Mouse (Mus musculus): Measurements from ENCODE around the gene Fcgr1.
A peak's percentile ranks its signal among the peaks of the same experiment; 100 is the strongest.
"Not testable (repeated sequence)": the region's sequence is repeated elsewhere in the genome, so short reads cannot be mapped to it uniquely, and the experiment has no call there.

Fcgr1 gene

DNA sequence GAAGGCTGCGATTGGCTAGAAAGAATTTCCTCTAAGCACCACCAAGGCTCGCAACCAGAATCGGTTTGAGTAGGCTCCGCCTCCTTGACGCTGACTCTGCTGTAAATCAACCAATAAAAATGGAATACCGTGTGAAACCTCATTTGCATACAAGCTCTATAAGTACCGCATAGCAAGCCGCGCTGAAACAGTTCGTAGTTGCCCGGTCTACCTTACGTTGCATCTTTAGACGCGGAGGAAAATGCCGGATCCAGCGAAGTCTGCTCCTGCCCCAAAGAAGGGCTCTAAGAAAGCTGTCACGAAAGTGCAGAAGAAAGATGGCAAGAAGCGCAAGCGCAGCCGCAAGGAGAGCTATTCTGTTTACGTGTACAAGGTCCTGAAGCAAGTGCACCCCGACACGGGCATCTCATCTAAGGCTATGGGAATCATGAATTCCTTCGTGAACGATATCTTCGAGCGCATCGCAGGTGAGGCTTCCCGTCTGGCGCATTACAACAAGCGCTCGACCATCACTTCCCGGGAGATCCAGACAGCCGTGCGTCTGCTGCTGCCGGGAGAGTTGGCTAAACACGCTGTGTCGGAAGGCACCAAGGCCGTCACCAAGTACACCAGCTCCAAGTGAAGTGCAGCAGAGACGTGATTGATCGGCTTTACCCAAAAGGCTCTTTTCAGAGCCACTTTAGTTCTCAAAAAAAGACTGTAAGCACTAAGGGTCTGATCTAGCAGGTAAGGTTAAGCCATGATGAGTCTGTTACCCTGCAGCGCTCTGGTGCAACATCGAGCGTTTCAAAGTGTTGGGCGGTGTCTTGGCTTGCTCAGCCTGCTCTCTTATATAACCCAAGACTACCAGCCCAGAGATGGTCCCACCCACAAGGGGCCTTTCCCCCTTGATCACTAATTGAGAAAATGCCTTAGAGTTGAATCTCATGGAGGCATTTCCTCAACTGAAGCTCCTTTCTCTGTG is 24.0 kb downstream of the Fcgr1 start, which contains the start of gene Hist2h2bb:
Gene Hist2h2bb, plus strand, starts transcription at position 242 of the 964 bp plus-strand sequence.
- DNase-seq (ENCODE audit: low spot score), result peak; percentile 87

DNA sequence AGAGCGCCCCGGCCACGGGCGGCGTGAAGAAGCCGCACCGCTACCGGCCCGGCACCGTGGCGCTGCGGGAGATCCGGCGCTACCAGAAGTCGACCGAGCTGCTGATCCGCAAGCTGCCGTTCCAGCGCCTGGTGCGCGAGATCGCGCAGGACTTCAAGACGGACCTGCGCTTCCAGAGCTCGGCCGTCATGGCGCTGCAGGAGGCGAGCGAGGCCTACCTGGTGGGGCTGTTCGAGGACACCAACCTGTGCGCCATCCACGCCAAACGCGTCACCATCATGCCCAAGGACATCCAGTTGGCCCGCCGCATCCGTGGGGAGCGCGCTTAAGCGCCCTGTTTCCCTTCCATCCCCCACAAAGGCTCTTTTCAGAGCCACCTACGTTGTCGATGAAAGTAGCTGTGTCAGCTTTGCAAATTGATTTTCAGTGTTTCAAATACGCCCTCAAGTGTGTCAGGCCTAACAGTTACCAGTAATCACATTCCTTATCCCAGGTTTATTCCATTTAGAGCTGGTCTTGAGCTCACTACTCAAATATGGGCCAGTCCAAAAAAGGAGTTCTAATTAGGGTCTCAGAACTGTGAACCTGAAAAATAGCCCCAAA is 24.9 kb downstream of the Fcgr1 start:
- DNase-seq (ENCODE audit: low spot score), result not testable (repeated sequence)

DNA sequence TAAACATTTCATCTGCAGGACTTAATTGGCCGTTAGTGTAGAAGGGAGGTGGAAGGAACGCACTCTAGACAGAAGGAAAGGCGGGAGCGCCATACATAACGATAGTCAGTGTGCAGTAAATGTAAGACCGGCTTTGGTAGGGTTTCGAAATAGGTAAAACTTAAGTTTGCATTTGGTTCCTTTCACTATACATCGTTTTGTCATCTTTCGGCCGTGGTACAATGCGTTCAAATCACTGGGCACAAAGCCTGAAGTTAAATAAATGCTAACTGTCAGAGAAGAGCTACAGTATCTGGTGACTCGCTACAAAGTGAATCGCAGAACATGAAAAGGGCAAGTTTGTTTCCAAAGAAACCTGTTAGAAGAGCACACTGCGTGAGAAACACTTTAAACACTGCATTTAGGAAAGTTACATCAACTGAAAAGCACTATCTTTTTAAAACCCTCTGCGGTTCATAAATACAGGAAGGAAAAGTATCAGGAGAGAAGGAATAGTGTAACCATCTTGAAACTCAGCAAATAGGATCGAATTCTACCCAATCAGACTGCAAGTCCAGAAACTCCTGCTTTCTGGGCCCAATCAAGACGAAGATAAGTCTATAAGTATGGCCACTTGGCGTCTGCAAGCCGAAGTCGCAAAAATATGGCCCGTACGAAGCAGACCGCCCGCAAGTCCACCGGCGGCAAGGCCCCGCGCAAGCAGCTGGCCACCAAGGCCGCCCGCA is 25.6 kb downstream of the Fcgr1 start, which contains the start of gene Hist2h3b:
Gene Hist2h3b, plus strand, starts transcription at position 604 of the 725 bp plus-strand sequence.
- peak; percentile 71 for DNase-seq (ENCODE audit: low spot score)

DNA sequence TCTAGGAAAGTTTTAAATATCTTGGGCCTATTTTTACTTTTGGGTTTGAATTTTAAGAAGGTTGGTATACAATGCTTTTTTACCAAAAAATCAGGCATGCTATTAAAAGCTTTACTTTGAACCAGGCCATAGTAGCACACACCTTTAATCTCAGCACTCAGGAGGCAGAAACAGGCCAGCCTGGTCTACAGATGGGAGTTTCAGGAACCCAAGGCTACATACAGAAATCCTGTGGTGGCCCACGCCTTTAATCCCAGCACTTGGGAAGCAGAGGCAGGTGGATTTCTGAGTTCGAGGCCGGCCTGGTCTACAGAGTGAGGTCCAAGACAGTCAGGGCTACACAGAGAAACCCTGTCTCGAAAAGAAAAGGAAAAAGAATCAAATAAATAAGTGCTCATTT is 26.2 kb downstream of the Fcgr1 start:
- no peak for DNase-seq (ENCODE audit: low spot score)

GRCm38 (mm10) chr3:96266132-96266710 is 27.5 kb downstream of the Fcgr1 start:
- no peak for DNase-seq (ENCODE audit: low spot score)

- no peak for DNase-seq (ENCODE audit: low spot score)
Observed at GRCm38 (mm10) chr3:96264404-96264949, 29.3 kb downstream of the Fcgr1 start.

- DNase-seq (ENCODE audit: low spot score), result no peak
Observed at GRCm38 (mm10) chr3:96263558-96264403, 30.0 kb downstream of the Fcgr1 start.

DNA sequence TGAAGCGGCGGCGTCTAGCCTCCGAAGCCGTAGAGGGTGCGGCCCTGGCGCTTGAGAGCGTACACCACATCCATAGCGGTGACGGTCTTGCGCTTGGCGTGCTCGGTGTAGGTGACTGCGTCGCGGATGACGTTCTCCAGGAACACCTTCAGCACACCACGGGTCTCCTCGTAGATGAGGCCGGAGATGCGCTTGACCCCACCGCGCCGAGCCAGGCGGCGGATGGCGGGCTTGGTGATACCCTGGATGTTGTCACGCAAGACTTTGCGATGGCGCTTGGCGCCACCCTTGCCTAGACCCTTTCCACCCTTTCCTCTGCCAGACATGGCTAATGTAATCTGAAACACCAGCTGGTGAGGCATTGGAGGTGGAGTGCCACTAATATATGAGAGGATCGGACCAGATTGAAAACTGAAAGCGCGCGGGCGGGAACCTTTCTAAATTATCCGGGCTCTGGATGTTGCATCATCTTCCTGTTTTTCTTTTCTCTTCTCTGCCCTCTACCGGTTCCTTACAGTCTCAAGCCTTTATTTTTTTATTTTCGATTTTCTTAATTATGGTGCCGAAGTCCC is 30.7 kb downstream of the Fcgr1 start, which contains the start of gene Hist2h4:
Gene Hist2h4, minus strand, starts transcription at position 333 of the 572 bp plus-strand sequence.
- DNase-seq (ENCODE audit: low spot score), result peak; percentile 85

DNA sequence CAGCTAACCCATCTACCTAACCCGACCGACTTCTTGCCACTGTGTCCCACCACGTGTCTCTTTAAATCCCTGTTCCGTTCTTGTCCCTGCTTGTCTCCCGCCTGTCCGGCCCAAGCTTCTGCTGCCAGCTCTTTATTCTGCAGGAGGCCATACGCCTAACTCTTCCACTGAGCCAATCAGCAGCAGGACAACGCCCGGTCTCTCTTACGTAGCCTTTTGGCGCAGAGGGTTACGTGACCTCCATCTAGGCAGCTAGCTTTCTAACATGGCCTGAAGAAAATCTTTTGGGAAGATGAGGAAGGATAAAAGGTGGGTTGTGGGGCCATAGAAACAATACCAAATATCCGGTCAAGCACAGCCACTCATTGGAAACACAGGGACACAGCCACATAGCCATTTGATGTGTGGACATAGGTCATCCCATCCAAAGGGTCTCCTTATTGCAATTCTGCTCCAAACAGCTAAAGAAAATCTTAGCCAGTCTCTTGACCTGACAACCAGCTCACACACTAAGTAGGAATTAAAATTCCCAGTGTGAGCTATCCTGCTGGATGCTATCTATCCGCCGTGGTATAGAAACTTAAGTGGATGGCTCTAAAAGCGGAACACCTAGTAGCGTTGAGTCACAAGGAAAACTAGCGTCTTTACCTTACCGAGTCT is 31.4 kb downstream of the Fcgr1 start:
- peak; percentile 75 for DNase-seq (ENCODE audit: low spot score)

DNA sequence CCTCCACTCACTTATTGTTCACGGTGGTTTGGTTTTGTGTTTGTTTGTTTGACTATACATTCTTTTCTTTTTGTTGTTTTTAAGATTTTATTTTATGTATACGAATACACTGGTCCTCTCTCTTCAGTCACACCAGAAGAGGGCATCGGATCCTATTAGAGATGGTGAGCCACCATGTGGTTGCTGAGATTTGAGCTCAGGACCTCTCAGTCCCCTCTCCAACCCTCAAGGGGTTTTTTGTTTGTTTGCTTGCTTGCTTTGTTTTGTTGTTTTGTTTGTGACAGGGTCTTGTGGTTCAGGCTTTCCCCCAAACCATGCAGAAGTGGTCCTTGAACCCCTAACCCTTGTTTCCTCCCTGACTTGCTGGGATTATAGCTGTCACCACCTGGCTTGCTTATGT is 32.1 kb downstream of the Fcgr1 start:
- no peak for DNase-seq (ENCODE audit: low spot score)

GRCm38 (mm10) chr3:96260220-96260619 is 33.5 kb downstream of the Fcgr1 start:
- no peak for DNase-seq (ENCODE audit: low spot score)

DNA sequence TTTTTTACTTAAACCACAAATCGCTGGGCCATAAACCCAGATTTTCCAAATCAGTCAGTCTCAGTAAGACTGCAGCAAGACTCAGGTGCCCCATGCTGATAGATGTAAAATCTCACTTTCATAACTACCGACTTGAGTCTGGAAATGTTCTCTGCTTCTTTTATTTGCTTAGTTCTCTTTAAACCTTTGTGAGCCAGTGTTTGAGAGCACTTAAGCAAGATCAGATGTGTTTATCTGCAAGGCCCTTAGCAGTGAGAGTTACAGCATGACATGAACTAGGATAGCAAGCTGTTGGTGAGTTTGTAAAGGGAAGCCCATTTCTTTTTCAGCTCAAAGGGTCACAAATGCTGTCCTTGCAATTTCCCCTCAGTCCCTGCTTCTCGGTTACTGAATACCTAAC is 36.6 kb downstream of the Fcgr1 start:
- DNase-seq (ENCODE audit: low spot score), result no peak

DNA sequence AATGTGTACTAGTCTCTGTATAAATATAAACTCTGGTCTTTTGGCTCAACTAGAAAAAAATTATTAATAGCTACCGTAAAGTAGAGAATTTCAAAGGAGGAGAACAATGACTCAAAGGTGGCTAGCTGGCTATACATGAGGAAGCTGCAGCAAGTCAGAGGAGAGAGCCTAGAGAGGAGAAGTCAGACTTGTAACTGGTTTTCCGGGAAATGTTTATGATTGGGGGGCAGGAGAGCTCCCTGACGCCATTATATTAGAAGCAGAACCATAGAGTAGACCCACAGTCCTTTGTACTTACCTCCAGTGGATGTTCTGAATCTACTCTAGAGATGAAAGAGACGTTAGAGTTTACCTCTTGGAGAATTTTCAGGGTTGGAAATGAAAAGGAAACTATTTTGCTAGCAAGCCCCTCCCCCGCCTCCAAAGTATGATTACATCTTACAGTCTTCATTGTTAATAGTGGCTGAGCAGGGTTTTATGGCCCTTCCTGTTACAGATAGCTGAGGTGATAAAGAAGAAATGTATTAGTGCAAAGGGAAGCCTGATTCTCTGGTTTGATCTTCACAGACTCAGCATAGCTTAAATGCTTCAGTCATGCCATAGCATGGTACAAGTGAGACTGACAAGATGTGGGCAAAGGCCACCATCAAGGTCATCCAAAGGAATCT is 37.7 kb downstream of the Fcgr1 start:
- no peak for DNase-seq (ENCODE audit: low spot score)

- no peak for DNase-seq (ENCODE audit: low spot score)
Observed at GRCm38 (mm10) chr3:96254683-96255355, 39.0 kb downstream of the Fcgr1 start.

DNA sequence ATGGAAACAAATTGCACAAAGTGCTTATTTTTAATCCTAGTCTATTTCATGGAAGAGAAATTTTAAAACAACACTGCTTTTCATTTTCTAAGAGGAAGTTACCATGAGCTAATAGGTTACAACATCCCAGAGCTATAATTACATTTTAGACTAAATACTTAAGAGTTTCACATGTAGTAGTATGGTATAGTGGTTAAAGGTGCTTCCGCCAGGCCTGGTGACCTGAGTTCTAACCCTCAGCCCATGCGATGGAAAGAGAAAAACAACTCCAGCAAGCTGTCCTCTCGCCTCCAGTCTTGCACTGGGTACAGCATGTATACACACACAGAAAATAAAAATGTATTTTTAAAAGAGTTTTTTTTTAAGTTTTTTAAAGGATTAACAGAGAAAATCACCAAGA is 42.0 kb downstream of the Fcgr1 start:
- no peak for DNase-seq (ENCODE audit: low spot score)

DNA sequence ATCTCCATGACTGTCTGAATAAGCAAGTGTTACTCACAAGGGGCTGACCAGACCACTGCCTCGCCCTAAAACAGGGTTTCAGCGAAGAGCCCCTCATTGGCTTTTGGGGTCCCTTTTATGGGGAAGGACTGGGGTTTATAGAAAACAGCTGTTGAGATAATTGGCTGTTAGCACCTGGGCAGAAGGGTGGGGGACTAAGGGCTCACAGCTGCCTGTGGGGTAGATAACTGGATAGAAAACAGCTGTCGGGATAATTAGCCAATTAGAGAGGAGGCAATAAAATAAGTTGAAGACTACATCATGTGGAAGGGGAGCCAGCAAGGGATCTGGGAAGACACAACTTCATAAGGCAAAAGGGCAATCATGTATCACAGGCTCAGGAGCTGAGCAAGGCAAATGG is 42.9 kb downstream of the Fcgr1 start:
- DNase-seq (ENCODE audit: low spot score), result no peak

GRCm38 (mm10) chr3:96249034-96249345 is 44.8 kb downstream of the Fcgr1 start:
- DNase-seq (ENCODE audit: low spot score), result no peak

- DNase-seq (ENCODE audit: low spot score), result no peak
Observed at GRCm38 (mm10) chr3:96248141-96249033, 45.4 kb downstream of the Fcgr1 start.

Measured in testis, postnatal 14 days (tissue).